Mouse (Mus musculus) kidney, embryonic 16.5 days (tissue): ENCODE results near the gene Cycs. TPM values are rescaled to one million over a fixed set of nuclear protein-coding genes. Genes with fewer than 3 reads are reported as not detected.

Experiments used
- ATAC-seq: fragments of 200-750 bp; cut with Nextera tagmentation; 2 replicates; pipeline ENCODE4 v1.8.0; 2017; ENCODE audit warnings: moderate TSS enrichment; ENCODE audit not compliant: low FRiP score, low TSS enrichment
- H3K27ac ChIP-seq: fragments of 300-500 bp; sonication (generic); 2 replicates; pipeline ENCODE4 v1.5.1; 2014; ENCODE audit warnings: low read length
- H3K27me3 ChIP-seq: fragments of 300-500 bp; sonication (generic); 2 replicates; pipeline ENCODE4 v1.6.1; 2014; ENCODE audit warnings: low read length, control low read depth, mixed read lengths; ENCODE audit not compliant: insufficient read depth
- H3K36me3 ChIP-seq: fragments of 300-500 bp; sonication (generic); 2 replicates; pipeline ENCODE4 v1.6.1; 2014; ENCODE audit warnings: low read length, control low read depth, mixed read lengths; ENCODE audit not compliant: insufficient read depth
- H3K4me1 ChIP-seq: fragments of 300-500 bp; sonication (generic); 2 replicates; pipeline ENCODE4 v1.6.1; 2014; ENCODE audit warnings: low read length, control low read depth, mixed read lengths; ENCODE audit not compliant: insufficient read depth
- H3K4me2 ChIP-seq: fragments of 300-500 bp; sonication (generic); replicated peaks from 2 replicates; pipeline ENCODE4 v1.6.1; 2014; ENCODE audit warnings: low read depth, low read length
- H3K4me3 ChIP-seq: fragments of 300-500 bp; sonication (generic); 2 replicates; pipeline ENCODE4 v1.5.1; 2014; ENCODE audit warnings: mild to moderate bottlenecking, low read length
- H3K9ac ChIP-seq: fragments of 300-500 bp; sonication (generic); replicated peaks from 2 replicates; pipeline ENCODE4 v1.6.1; 2014; ENCODE audit warnings: low read length
- H3K9me3 ChIP-seq: fragments of 300-500 bp; sonication (generic); 2 replicates; pipeline ENCODE4 v1.6.1; 2016; ENCODE audit warnings: low read length, control low read depth
- WGBS: fragments of 180-500 bp; shearing (Covaris S2); extraction: QIAGEN DNeasy Blood & Tissue Kit; methylation state at CpG from one replicate; pipeline ENCODE4 v1.1.7; 2014; 5-methylcytosine and 5-hydroxymethylcytosine counted together
- polyA plus RNA-seq: library from polyadenylated mRNA; unstranded; fragments of >200 nt; fragmentation: Nextera tagmentation; extraction: Ambion mirVana; gene quantifications from 2 replicates; pipeline ENCODE4 v1.2.1, GENCODE M21; 2015

The Cycs gene
- polyA plus RNA-seq, 1 experiment from 2014 or later = 74.4 TPM

GRCm38 (mm10) chr6:50552881-50553518 lies 13.3 kb downstream of the Cycs start:
- Histone ChIP-seq H3K27ac (no peak overlapping the region), H3K9me3 (no peaks in the 10 kb centered on the region), H3K27me3 (no peaks in the 10 kb centered on the region), H3K4me3 (no peak overlapping the region), H3K36me3 (no peaks in the 10 kb centered on the region), H3K9ac (no peak overlapping the region), H3K4me2 (no peak overlapping the region), H3K4me1 (0 out of 2 replicates have a peak, but pooled peaks cover 2% of the 10 kb centered on the region)
- no peak for ATAC-seq
- WGBS = 69% methylated on average over 5 of the region's 5 CpGs

GRCm38 (mm10) chr6:50549791-50550190 lies 16.5 kb downstream of the Cycs start:
- no peak overlapping the region for H3K9ac ChIP-seq
- ATAC-seq = no peak
- H3K4me1 ChIP-seq = 0 out of 2 replicates have a peak, but pooled peaks cover 2% of the 10 kb centered on the region
- no peak overlapping the region for H3K4me3 ChIP-seq
- H3K27ac ChIP-seq = no peak overlapping the region
- 70% methylated on average over 7 of the region's 7 CpGs for WGBS
- no peaks in the 10 kb centered on the region for H3K9me3 ChIP-seq
- no peaks in the 10 kb centered on the region for H3K36me3 ChIP-seq
- no peak overlapping the region for H3K4me2 ChIP-seq
- H3K27me3 ChIP-seq = no peaks in the 10 kb centered on the region

- WGBS = 82% methylated on average over 5 of the region's 5 CpGs
- no peaks in the 10 kb centered on the region for H3K36me3 ChIP-seq
- H3K4me1 ChIP-seq = 0 out of 2 replicates have a peak, but pooled peaks cover 2% of the 10 kb centered on the region
- H3K9me3 ChIP-seq = no peaks in the 10 kb centered on the region
- no peak for ATAC-seq
- H3K27ac ChIP-seq = no peak overlapping the region
- no peak overlapping the region for H3K9ac ChIP-seq
- no peak overlapping the region for H3K4me3 ChIP-seq
- H3K27me3 ChIP-seq = no peaks in the 10 kb centered on the region
- H3K4me2 ChIP-seq = no peak overlapping the region
Observed at GRCm38 (mm10) chr6:50549051-50549450, 17.3 kb downstream of the Cycs start.

GRCm38 (mm10) chr6:50545412-50546043 lies 20.8 kb downstream of the Cycs start:
- no peak overlapping the region for H3K4me3 ChIP-seq
- WGBS = 21% methylated on average over 10 of the region's 10 CpGs
- H3K9ac ChIP-seq = no peak overlapping the region

GRCm38 (mm10) chr6:50542535-50542934 lies 23.8 kb downstream of the Cycs start:
- Histone ChIP-seq H3K4me3 (no peak overlapping the region), H3K9me3 (no peaks in the 10 kb centered on the region), H3K4me1 (no peaks in the 10 kb centered on the region), H3K36me3 (no peaks in the 10 kb centered on the region), H3K4me2 (no peak overlapping the region), H3K9ac (no peak overlapping the region), H3K27me3 (no peaks in the 10 kb centered on the region), H3K27ac (no peak overlapping the region)
- WGBS = 88% methylated on average over 1 of the region's 1 CpGs
- ATAC-seq = no peak

More at GRCm38 (mm10) chr6:50545412-50546043, 20.8 kb downstream of the Cycs start:
- Histone ChIP-seq H3K4me1 (no peaks in the 10 kb centered on the region), H3K27me3 (no peaks in the 10 kb centered on the region), H3K36me3 (no peaks in the 10 kb centered on the region), H3K27ac (no peak overlapping the region), H3K9me3 (no peaks in the 10 kb centered on the region), H3K4me2 (peak overlapping the region; percentile 24; the same call in 1 of the 2 replicates)
- no peak for ATAC-seq

- Histone ChIP-seq H3K27ac (no peak overlapping the region), H3K9ac (no peak overlapping the region), H3K27me3 (no peaks in the 10 kb centered on the region), H3K36me3 (no peaks in the 10 kb centered on the region), H3K4me1 (no peaks in the 10 kb centered on the region), H3K4me3 (no peak overlapping the region), H3K9me3 (no peaks in the 10 kb centered on the region), H3K4me2 (no peak overlapping the region)
- ATAC-seq = no peak
- 84% methylated on average over 1 of the region's 1 CpGs for WGBS
Observed at GRCm38 (mm10) chr6:50539641-50540040, 26.7 kb downstream of the Cycs start.

- peak; percentile 86 for ATAC-seq
- no peak overlapping the region for H3K4me3 ChIP-seq
- H3K9me3 ChIP-seq = no peaks in the 10 kb centered on the region
- H3K36me3 ChIP-seq = no peaks in the 10 kb centered on the region
- no peak overlapping the region for H3K27ac ChIP-seq
- 9% methylated on average over 7 of the region's 7 CpGs for WGBS
- no peak overlapping the region for H3K4me2 ChIP-seq
- no peaks in the 10 kb centered on the region for H3K27me3 ChIP-seq
- no peak overlapping the region for H3K9ac ChIP-seq
- H3K4me1 ChIP-seq = no peaks in the 10 kb centered on the region
Observed at GRCm38 (mm10) chr6:50536461-50536892, 29.9 kb downstream of the Cycs start.

- Histone ChIP-seq H3K27ac (no peak overlapping the region), H3K4me1 (peaks cover 4% of the 10 kb centered on the region; the same call in 1 of the 2 replicates)
- peak; percentile 36; the same call in 1 of the 2 replicates for ATAC-seq
Observed at GRCm38 (mm10) chr6:50535346-50535745, 31.0 kb downstream of the Cycs start.

GRCm38 (mm10) chr6:50531920-50532319 lies 34.4 kb downstream of the Cycs start:
- H3K9me3 ChIP-seq = no peaks in the 10 kb centered on the region
- H3K36me3 ChIP-seq = no peaks in the 10 kb centered on the region
- H3K4me3 ChIP-seq = no peak overlapping the region
- no peak overlapping the region for H3K27ac ChIP-seq
- ATAC-seq = no peak
- peaks cover 4% of the 10 kb centered on the region; the same call in 1 of the 2 replicates for H3K4me1 ChIP-seq
- no peak overlapping the region for H3K9ac ChIP-seq
- 63% methylated on average over 8 of the region's 8 CpGs for WGBS
- no peak overlapping the region for H3K4me2 ChIP-seq
- H3K27me3 ChIP-seq = no peaks in the 10 kb centered on the region

More at GRCm38 (mm10) chr6:50535346-50535745, 31.0 kb downstream of the Cycs start:
- H3K36me3 ChIP-seq = no peaks in the 10 kb centered on the region
- no peak overlapping the region for H3K4me3 ChIP-seq
- H3K27me3 ChIP-seq = no peaks in the 10 kb centered on the region
- no peak overlapping the region for H3K4me2 ChIP-seq
- 70% methylated on average over 3 of the region's 3 CpGs for WGBS
- no peaks in the 10 kb centered on the region for H3K9me3 ChIP-seq
- H3K9ac ChIP-seq = no peak overlapping the region

GRCm38 (mm10) chr6:50531003-50531402 lies 35.3 kb downstream of the Cycs start:
- ATAC-seq = no peak
- H3K27me3 ChIP-seq = no peaks in the 10 kb centered on the region
- WGBS = 85% methylated on average over 3 of the region's 3 CpGs

More at GRCm38 (mm10) chr6:50531003-50531402, 35.3 kb downstream of the Cycs start:
- Histone ChIP-seq H3K4me2 (no peak overlapping the region), H3K4me3 (no peak overlapping the region), H3K36me3 (no peaks in the 10 kb centered on the region), H3K9ac (no peak overlapping the region), H3K9me3 (no peaks in the 10 kb centered on the region), H3K4me1 (peaks cover 10% of the 10 kb centered on the region; the same call in 1 of the 2 replicates), H3K27ac (no peak overlapping the region)
